Mouse (Mus musculus): ENCODE results near the gene Spock1.

DNA sequence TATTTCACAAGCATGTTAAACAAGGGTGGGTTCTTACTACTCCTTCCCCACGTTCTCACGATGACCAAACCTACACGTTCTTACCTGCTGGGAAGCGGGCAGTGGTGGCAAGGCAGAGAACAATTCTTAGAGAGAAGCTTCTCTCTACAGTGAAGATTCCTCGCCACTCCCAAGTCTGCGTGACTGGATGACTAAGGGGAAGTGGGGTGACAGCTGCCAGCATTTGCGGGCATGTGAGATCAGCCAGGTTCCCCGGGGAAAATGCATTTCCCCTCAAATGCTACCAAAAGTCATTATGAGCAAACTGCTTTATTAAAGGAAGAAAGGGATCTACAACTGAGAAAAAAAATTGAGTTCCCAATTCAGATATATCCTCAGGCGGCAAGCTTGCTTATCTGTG is 18.4 kb downstream of the Spock1 start:
- no peak for TF ChIP-seq CTCF (IDR thresholded peaks at IDR 0.05; ENCODE audit: borderline replicate concordance, insufficient read depth, low read length)
- TF ChIP-seq POLR2A (IDR thresholded peaks at IDR 0.05; ENCODE audit: low read depth, low read length): no peak
